Mouse (Mus musculus): ENCODE measurements around the gene Hbs1l. TPM values are rescaled to one million over a fixed set of nuclear protein-coding genes. Genes with fewer than 3 reads are reported as not detected.

Hbs1l gene
- polyA plus RNA-seq, 1 experiment from 2014 or later = 142 TPM

DNA sequence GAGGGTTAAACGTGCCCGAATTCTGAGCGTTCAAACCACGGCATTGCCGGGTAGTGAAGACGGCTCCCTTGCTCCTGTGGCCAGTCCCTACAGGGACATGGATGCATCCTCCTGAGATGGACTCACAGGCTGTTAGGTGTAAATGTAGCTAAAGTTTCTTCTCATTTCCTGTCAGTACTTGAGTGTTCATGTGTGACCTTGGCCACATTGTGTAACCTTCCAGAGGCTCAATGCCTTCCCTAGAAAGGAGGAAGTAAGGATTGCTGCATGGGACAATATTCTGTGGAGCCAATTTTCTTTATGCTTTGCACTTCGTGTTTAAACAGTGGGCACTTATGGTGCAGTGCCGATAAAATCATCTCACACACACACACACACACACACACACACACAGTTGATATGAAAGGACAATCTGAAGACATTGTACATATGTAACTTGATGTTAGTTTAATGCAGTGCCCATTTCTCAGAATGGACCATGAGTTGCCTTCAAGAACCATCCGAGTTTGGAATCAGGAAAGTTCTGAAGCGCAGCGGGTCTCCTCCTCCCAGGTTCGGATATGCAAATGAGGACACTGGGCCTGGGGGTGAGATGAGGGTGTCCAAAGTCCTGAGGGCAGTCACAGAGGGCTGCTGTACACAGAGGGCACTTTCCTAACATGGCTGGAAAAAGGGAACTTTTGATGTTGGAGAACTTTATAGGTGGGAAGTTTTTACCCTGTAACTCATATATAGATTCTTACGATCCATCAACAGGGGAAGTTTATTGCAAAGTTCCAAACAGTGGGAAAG, 81.1 kb downstream of the Hbs1l start, which contains the start of gene Aldh8a1:
Gene Aldh8a1, plus strand, starts transcription at position 610 of the 792 bp plus-strand sequence.
- no peak for ATAC-seq (replicated peaks; ENCODE audit: low FRiP score)
- H3K4me2 ChIP-seq (ENCODE audit: low read depth, low read length, severe bottlenecking) = no peak within 1 kb of the TSS
- WGBS = 83% methylated on average over 13 of the region's 13 CpGs
- H3K9me3 ChIP-seq (ENCODE audit: control insufficient read depth, low read length) = no peaks in the 10 kb centered on the region
- no peak for DNase-seq (ENCODE audit: low spot score)
- H3K27me3 ChIP-seq (ENCODE audit: control insufficient read depth, insufficient read depth, low read length) = no peaks in the 10 kb centered on the region
- no peak within 1 kb of the TSS for H3K9ac ChIP-seq (ENCODE audit: low read length)
- H3K4me1 ChIP-seq (replicated peaks; ENCODE audit: control insufficient read depth, insufficient read depth, low read length) = no peaks in the 10 kb centered on the region
- no peaks in the 10 kb centered on the region for H3K36me3 ChIP-seq (ENCODE audit: control insufficient read depth, insufficient read depth, low read length)
- no peak within 1 kb of the TSS for H3K4me3 ChIP-seq (ENCODE audit: low read depth, low read length)
- H3K27ac ChIP-seq (ENCODE audit: low read depth, low read length) = no peak within 1 kb of the TSS

DNA sequence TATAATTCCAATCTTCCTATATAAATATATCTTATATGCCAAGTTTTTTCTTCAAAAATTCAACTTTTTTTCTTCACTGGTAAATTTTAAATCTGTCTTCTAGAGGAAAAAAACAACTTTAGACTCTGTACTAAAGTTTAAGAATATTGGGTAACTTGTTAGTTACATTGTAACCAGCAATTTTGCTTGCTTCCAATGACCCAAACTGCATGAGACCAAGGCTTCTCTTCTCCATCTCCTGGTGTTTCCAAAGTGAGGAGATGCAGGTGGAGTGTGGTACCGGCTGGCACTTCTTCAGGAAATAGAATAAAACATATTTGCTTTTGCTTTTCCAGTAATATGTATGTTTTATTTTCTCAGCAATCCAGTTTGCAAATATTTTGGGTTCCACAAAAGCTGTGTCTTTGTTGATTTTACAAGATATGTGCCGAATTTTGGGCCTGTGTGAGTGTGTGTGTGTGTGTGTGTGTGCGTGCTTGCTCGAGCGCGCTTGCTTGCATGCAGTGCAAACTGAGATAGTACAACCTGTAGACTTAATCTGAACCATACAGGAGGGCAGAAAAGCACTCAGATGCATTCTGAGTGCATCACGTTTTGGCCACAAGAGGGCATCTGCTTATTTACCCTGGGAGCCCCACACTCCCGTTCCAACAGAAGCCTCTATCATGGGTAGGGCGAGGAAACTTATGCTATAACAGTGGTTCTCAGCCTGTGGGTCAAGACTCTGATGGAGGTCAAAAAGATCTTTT, 82.6 kb downstream of the Hbs1l start:
- H3K4me1 ChIP-seq (replicated peaks; ENCODE audit: control insufficient read depth, insufficient read depth, low read length) = no peaks in the 10 kb centered on the region
- no peaks in the 10 kb centered on the region for H3K9me3 ChIP-seq (ENCODE audit: control insufficient read depth, low read length)
- no peak overlapping the region for H3K9ac ChIP-seq (ENCODE audit: low read length)
- DNase-seq (ENCODE audit: low spot score) = no peak
- H3K27me3 ChIP-seq (ENCODE audit: control insufficient read depth, insufficient read depth, low read length) = no peaks in the 10 kb centered on the region
- H3K4me2 ChIP-seq (ENCODE audit: low read depth, low read length, severe bottlenecking) = no peak overlapping the region
- H3K27ac ChIP-seq (ENCODE audit: low read depth, low read length) = no peak overlapping the region
- no peaks in the 10 kb centered on the region for H3K36me3 ChIP-seq (ENCODE audit: control insufficient read depth, insufficient read depth, low read length)
- WGBS = 69% methylated on average over 9 of the region's 9 CpGs
- H3K4me3 ChIP-seq (ENCODE audit: low read depth, low read length) = no peak overlapping the region
- ATAC-seq (replicated peaks; ENCODE audit: low FRiP score) = no peak

DNA sequence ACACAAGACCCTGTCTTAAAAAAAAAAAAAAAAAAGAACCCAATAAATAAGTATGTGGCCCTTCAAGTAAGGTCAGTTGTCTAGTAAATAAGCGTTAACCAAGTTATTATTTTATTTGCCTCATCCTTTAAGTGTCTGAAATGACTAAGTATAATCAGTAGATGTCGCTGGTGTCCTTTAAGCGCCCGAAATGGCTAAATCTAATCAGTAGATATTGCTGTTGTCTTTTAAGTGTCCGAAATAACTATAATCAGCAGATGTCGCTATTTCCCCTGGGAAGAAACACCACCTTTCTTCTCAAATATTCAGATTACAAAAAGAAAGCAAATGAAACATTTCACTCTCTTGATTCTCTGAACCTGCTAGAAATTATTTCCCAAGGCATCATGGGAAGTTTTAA, 87.1 kb downstream of the Hbs1l start:
- Histone ChIP-seq H3K4me1 (replicated peaks; ENCODE audit: control insufficient read depth, insufficient read depth, low read length) (no peaks in the 10 kb centered on the region), H3K27me3 (ENCODE audit: control insufficient read depth, insufficient read depth, low read length) (no peaks in the 10 kb centered on the region), H3K4me2 (ENCODE audit: low read depth, low read length, severe bottlenecking) (no peak overlapping the region), H3K9me3 (ENCODE audit: control insufficient read depth, low read length) (no peaks in the 10 kb centered on the region), H3K27ac (ENCODE audit: low read depth, low read length) (no peak overlapping the region), H3K9ac (ENCODE audit: low read length) (no peak overlapping the region), H3K36me3 (ENCODE audit: control insufficient read depth, insufficient read depth, low read length) (no peaks in the 10 kb centered on the region), H3K4me3 (ENCODE audit: low read depth, low read length) (no peak overlapping the region)
- 31% methylated on average over 6 of the region's 6 CpGs for WGBS
- ATAC-seq (replicated peaks; ENCODE audit: low FRiP score) = no peak
- no peak for DNase-seq (ENCODE audit: low spot score)

DNA sequence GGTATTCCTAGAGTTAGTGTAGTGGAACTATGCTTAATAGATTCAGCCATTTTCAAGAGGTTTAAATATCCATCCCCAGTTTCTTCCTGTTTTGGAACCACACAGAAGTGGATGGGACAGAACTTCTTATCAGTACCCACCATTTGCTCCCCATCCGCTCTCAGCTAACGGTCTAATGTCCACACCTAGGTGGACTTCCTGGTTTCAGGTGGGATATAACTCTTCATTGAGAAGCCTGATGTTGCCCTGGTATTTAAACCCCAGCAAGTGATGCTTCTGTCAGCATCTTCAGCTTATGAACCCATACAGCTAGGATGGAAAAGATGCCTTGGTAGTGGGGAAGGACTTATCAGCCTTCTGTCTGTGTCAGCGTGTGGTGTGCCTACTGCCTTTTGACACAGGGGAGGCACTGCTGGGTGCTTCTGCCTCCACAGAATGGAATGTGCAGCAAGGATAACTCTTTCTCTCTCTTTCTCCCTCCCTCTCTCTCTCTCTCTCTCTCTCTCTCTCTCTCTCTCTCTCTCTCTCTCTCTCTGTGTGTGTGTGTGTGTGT, 89.4 kb downstream of the Hbs1l start:
- no peaks in the 10 kb centered on the region for H3K36me3 ChIP-seq (ENCODE audit: control insufficient read depth, insufficient read depth, low read length)
- ATAC-seq (replicated peaks; ENCODE audit: low FRiP score) (no peak), DNase-seq (ENCODE audit: low spot score) (no peak)
- no peaks in the 10 kb centered on the region for H3K27me3 ChIP-seq (ENCODE audit: control insufficient read depth, insufficient read depth, low read length)
- WGBS = 74% methylated on average over 3 of the region's 3 CpGs
- H3K27ac ChIP-seq (ENCODE audit: low read depth, low read length) = no peak overlapping the region
- no peaks in the 10 kb centered on the region for H3K9me3 ChIP-seq (ENCODE audit: control insufficient read depth, low read length)
- no peak overlapping the region for H3K4me3 ChIP-seq (ENCODE audit: low read depth, low read length)
- H3K9ac ChIP-seq (ENCODE audit: low read length) = no peak overlapping the region
- H3K4me2 ChIP-seq (ENCODE audit: low read depth, low read length, severe bottlenecking) = no peak overlapping the region
- H3K4me1 ChIP-seq (replicated peaks; ENCODE audit: control insufficient read depth, insufficient read depth, low read length) = no peaks in the 10 kb centered on the region

DNA sequence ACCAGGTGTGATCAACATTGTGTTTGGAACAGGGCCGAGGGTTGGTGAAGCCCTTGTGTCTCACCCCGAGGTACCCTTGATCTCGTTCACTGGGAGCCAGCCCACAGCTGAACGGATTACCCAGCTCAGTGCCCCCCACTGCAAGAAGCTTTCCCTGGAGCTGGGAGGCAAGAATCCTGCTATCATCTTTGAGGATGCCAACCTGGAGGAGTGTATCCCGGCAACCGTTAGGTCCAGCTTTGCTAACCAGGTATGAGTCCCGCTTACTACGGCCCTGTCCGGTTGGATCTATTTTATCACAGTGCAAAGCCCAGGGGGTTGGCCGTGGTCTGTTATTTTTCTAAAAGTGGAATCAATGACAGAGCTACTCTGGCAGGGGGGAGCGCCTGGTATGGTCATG, 93.3 kb downstream of the Hbs1l start:
- Histone ChIP-seq H3K27ac (ENCODE audit: low read depth, low read length) (no peak overlapping the region), H3K9me3 (ENCODE audit: control insufficient read depth, low read length) (no peaks in the 10 kb centered on the region), H3K4me2 (ENCODE audit: low read depth, low read length, severe bottlenecking) (no peak overlapping the region), H3K4me3 (ENCODE audit: low read depth, low read length) (no peak overlapping the region), H3K4me1 (replicated peaks; ENCODE audit: control insufficient read depth, insufficient read depth, low read length) (no peaks in the 10 kb centered on the region), H3K9ac (ENCODE audit: low read length) (no peak overlapping the region), H3K36me3 (ENCODE audit: control insufficient read depth, insufficient read depth, low read length) (no peaks in the 10 kb centered on the region), H3K27me3 (ENCODE audit: control insufficient read depth, insufficient read depth, low read length) (no peaks in the 10 kb centered on the region)
- ATAC-seq (replicated peaks; ENCODE audit: low FRiP score) (no peak), DNase-seq (ENCODE audit: low spot score) (no peak)
- WGBS = 88% methylated on average over 11 of the region's 11 CpGs

DNA sequence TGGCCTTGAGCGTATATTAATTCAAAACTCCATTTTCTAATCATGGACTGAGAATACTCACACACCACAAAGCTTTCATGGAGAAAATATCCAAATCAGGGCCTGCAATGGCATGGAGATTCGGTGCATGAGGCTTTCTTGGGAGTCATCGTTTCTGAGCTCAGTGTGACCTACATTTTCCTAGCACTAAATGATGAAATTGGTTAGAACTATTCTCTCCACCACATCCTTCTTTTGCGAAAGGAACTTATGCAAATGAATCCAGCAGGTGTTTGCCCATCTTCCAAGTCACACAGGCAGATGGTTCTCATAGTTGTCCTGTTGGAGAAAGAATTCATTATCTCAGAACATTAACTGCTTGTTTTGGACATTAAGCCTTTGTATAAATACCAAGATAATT, 94.7 kb downstream of the Hbs1l start:
- Histone ChIP-seq H3K4me3 (ENCODE audit: low read depth, low read length) (no peak overlapping the region), H3K4me2 (ENCODE audit: low read depth, low read length, severe bottlenecking) (no peak overlapping the region), H3K36me3 (ENCODE audit: control insufficient read depth, insufficient read depth, low read length) (no peaks in the 10 kb centered on the region), H3K4me1 (replicated peaks; ENCODE audit: control insufficient read depth, insufficient read depth, low read length) (no peaks in the 10 kb centered on the region), H3K9ac (ENCODE audit: low read length) (no peak overlapping the region), H3K9me3 (ENCODE audit: control insufficient read depth, low read length) (no peaks in the 10 kb centered on the region), H3K27me3 (ENCODE audit: control insufficient read depth, insufficient read depth, low read length) (no peaks in the 10 kb centered on the region), H3K27ac (ENCODE audit: low read depth, low read length) (no peak overlapping the region)
- 91% methylated on average over 4 of the region's 4 CpGs for WGBS
- no peak for ATAC-seq (replicated peaks; ENCODE audit: low FRiP score)
- DNase-seq (ENCODE audit: low spot score) = no peak

DNA sequence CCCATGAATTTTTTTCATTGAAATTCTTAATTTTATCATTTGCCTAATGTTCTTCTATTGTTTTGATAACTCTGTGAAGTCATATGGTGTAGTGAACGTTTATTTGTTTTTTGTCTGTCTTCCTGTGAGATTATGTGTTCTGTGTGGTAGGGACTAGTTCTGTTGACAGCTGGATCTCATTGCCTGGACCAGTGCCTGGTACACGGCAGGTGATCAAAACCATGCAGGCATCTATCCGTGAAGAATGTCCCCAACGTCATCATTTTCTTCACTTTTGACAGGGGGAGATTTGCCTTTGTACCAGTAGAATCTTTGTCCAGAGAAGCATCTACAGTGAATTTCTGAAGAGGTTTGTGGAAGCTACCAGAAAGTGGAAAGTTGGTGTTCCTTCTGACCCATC, 95.5 kb downstream of the Hbs1l start:
- DNase-seq (ENCODE audit: low spot score) (no peak), ATAC-seq (replicated peaks; ENCODE audit: low FRiP score) (no peak)
- H3K4me2 ChIP-seq (ENCODE audit: low read depth, low read length, severe bottlenecking) = no peak overlapping the region
- no peaks in the 10 kb centered on the region for H3K4me1 ChIP-seq (replicated peaks; ENCODE audit: control insufficient read depth, insufficient read depth, low read length)
- 70% methylated on average over 4 of the region's 4 CpGs for WGBS
- H3K36me3 ChIP-seq (ENCODE audit: control insufficient read depth, insufficient read depth, low read length) = no peaks in the 10 kb centered on the region
- H3K27me3 ChIP-seq (ENCODE audit: control insufficient read depth, insufficient read depth, low read length) = no peaks in the 10 kb centered on the region
- no peak overlapping the region for H3K9ac ChIP-seq (ENCODE audit: low read length)
- H3K4me3 ChIP-seq (ENCODE audit: low read depth, low read length) = no peak overlapping the region
- no peaks in the 10 kb centered on the region for H3K9me3 ChIP-seq (ENCODE audit: control insufficient read depth, low read length)
- no peak overlapping the region for H3K27ac ChIP-seq (ENCODE audit: low read depth, low read length)

DNA sequence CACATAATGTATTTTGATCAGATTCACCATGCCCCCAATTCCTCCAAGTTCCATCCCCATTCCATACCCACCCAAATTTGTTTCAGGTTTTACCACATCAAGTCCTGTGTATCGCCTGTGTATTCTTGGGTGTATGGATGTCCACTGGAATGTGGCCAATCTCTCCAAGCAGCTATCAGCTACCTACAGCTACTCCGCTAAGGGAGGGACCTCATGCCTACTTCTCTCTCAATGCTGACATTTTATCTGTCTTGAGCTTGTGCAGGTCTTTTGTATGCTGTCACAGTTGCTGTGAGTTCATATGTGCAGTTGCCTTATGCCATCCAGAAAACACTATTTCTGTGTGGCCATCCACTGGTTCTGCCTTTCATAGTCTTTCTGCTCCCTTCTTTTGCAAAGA, 97.6 kb downstream of the Hbs1l start:
- H3K27me3 ChIP-seq (ENCODE audit: control insufficient read depth, insufficient read depth, low read length) = no peaks in the 10 kb centered on the region
- 92% methylated on average over 2 of the region's 2 CpGs for WGBS
- no peak overlapping the region for H3K9ac ChIP-seq (ENCODE audit: low read length)
- no peaks in the 10 kb centered on the region for H3K9me3 ChIP-seq (ENCODE audit: control insufficient read depth, low read length)
- H3K4me3 ChIP-seq (ENCODE audit: low read depth, low read length) = no peak overlapping the region
- H3K4me1 ChIP-seq (replicated peaks; ENCODE audit: control insufficient read depth, insufficient read depth, low read length) = no peaks in the 10 kb centered on the region
- no peak overlapping the region for H3K27ac ChIP-seq (ENCODE audit: low read depth, low read length)
- ATAC-seq (replicated peaks; ENCODE audit: low FRiP score) = no peak
- DNase-seq (ENCODE audit: low spot score) = no peak
- H3K36me3 ChIP-seq (ENCODE audit: control insufficient read depth, insufficient read depth, low read length) = no peaks in the 10 kb centered on the region
- H3K4me2 ChIP-seq (ENCODE audit: low read depth, low read length, severe bottlenecking) = no peak overlapping the region

All from forebrain, embryonic 11.5 days (tissue).